Mouse (Mus musculus) CH12.LX (cell line): ENCODE data around the gene Cry1.

ENCODE experiments used
- CTCF ChIP-seq, 2 experiments: IDR thresholded peaks in 1 of 2; conservative IDR thresholded peaks in 1 of 2; 2 replicates each; pipeline ENCODE4 v1.5.1; 2011 to 2012; ENCODE audit warnings: low read depth in 2 of 2, low read length in 2 of 2, improper control_type of control experiment in 1 of 2, inconsistent platforms in 1 of 2, mild to moderate bottlenecking in 1 of 2, moderate library complexity in 1 of 2
- EP300 ChIP-seq: IDR thresholded peaks from 2 replicates; pipeline ENCODE4 v1.6.1; 2011; ENCODE audit warnings: low read length, improper control_type of control experiment
- MEF2A ChIP-seq: IDR thresholded peaks from 2 replicates; pipeline ENCODE4 v1.6.1; 2014; ENCODE audit warnings: low read depth, mild to moderate bottlenecking, inconsistent platforms, low read length, improper control_type of control experiment, borderline replicate concordance
- POLR2A ChIP-seq: IDR thresholded peaks from 2 replicates; pipeline ENCODE4 v1.6.1; 2011; ENCODE audit warnings: low read depth, mild to moderate bottlenecking, improper control_type of control experiment, low read length

- TF ChIP-seq EP300 (no peak), POLR2A (no peak), MEF2A (no peak), CTCF (conservative IDR thresholded peaks at IDR 0.05 in 1 of 2, IDR thresholded peaks at IDR 0.05 in 1 of 2; ENCODE audit: low read depth in 2 of 2, low read length in 2 of 2) (no peak)
Observed at GRCm38 (mm10) chr10:85211673-85212072, 26.8 kb upstream of the Cry1 start.
